Mouse (Mus musculus): ENCODE data around the gene Cdc42ep1.

DNA sequence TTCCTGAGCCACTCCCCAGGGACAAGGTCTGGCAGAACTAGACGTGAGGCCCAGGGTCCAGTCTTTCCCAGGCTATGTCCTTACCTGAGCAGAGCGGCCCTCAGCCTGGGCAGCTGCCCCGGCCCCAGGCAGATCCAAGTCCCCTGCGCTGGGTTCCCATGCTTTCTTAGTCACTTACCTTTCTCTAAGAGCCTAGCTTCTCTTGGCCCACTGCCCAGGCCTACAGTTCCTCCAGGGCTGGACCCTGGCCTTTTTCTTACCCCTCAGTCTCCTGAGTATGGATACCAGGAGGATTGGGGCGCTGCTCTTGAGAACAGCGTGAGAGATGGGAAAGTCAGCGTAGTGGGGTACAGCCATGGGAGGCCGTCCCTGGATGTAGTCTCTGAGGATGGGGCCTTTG lies 38.0 kb downstream of the Cdc42ep1 start:
- TF ChIP-seq EP300 (IDR thresholded peaks at IDR 0.05; ENCODE audit: low read depth) (no peak), CTCF (IDR thresholded peaks at IDR 0.05; ENCODE audit: low read depth) (no peak)
